Mouse (Mus musculus): ENCODE data around the gene Ppara. TPM values are rescaled to one million over a fixed set of nuclear protein-coding genes. Genes with fewer than 3 reads are reported as not detected.
"Not testable (repeated sequence)": the region's sequence is repeated elsewhere in the genome, so short reads cannot be mapped to it uniquely, and the experiment has no call there.

Gene Ppara
- polyA plus RNA-seq, 3 experiments from 2014 or later, result not detected

- no peak for ATAC-seq
These were observed 30.2 kb downstream of the Ppara start for GRCm38 (mm10) chr15:85765022-85765421.

- ATAC-seq, result no peak
These were observed 31.9 kb downstream of the Ppara start for GRCm38 (mm10) chr15:85766677-85767076.

- no peak for ATAC-seq
These were observed 34.2 kb downstream of the Ppara start for GRCm38 (mm10) chr15:85768991-85769390.

GRCm38 (mm10) chr15:85771306-85772121 is 36.7 kb downstream of the Ppara start:
- ATAC-seq, result no peak

- no peak for ATAC-seq
These were observed 37.5 kb downstream of the Ppara start for GRCm38 (mm10) chr15:85772146-85772740.

GRCm38 (mm10) chr15:85774419-85774818 is 39.6 kb downstream of the Ppara start:
- ATAC-seq, result no peak

GRCm38 (mm10) chr15:85775001-85775400 is 40.2 kb downstream of the Ppara start:
- no peak for ATAC-seq

- no peak for ATAC-seq
These were observed 41.5 kb downstream of the Ppara start for GRCm38 (mm10) chr15:85776241-85776640.

GRCm38 (mm10) chr15:85776771-85777170 is 42.0 kb downstream of the Ppara start:
- no peak for ATAC-seq

GRCm38 (mm10) chr15:85778891-85779290 is 44.1 kb downstream of the Ppara start:
- not testable (repeated sequence) for ATAC-seq

GRCm38 (mm10) chr15:85783146-85783545 is 48.4 kb downstream of the Ppara start:
- ATAC-seq, result no peak

- no peak for ATAC-seq
These were observed 49.6 kb downstream of the Ppara start for GRCm38 (mm10) chr15:85784341-85784740.

- ATAC-seq, result no peak
These were observed 51.9 kb downstream of the Ppara start for GRCm38 (mm10) chr15:85786711-85787110.

GRCm38 (mm10) chr15:85787482-85787881 is 52.7 kb downstream of the Ppara start:
- ATAC-seq, result no peak

GRCm38 (mm10) chr15:85788051-85788450 is 53.3 kb downstream of the Ppara start:
- no peak for ATAC-seq

- no peak for ATAC-seq
These were observed 53.9 kb downstream of the Ppara start for GRCm38 (mm10) chr15:85788633-85789032.

- ATAC-seq, result no peak
These were observed 56.7 kb downstream of the Ppara start for GRCm38 (mm10) chr15:85791449-85791848.

- no peak for ATAC-seq
These were observed 58.0 kb downstream of the Ppara start for GRCm38 (mm10) chr15:85792819-85793218.

GRCm38 (mm10) chr15:85795516-85795915 is 60.7 kb downstream of the Ppara start:
- ATAC-seq, result no peak

- ATAC-seq, result no peak
These were observed 63.9 kb downstream of the Ppara start for GRCm38 (mm10) chr15:85798676-85799075.

- no peak for ATAC-seq
These were observed 68.1 kb downstream of the Ppara start for GRCm38 (mm10) chr15:85802931-85803330.

- ATAC-seq, result no peak
These were observed 72.1 kb downstream of the Ppara start for GRCm38 (mm10) chr15:85806886-85807285.

GRCm38 (mm10) chr15:85807404-85807803 is 72.6 kb downstream of the Ppara start:
- ATAC-seq, result no peak

- ATAC-seq, result no peak
These were observed 73.2 kb downstream of the Ppara start for GRCm38 (mm10) chr15:85808031-85808430.

All from inflammation-experienced regulatory T-cells, adult 6 months (primary cell).